Mouse (Mus musculus) ES-E14 (cell line): ENCODE results near the gene Ipo11. TPM values are rescaled to one million over a fixed set of nuclear protein-coding genes. Genes with fewer than 3 reads are reported as not detected.
A peak's percentile ranks its signal among the peaks of the same experiment; 100 is the strongest.

Source experiments
- DNase-seq: peaks from one replicate; pipeline ENCODE4 v3.0.0-alpha.2; 2013; ENCODE audit warnings: low read depth, low spot score
- H3K27ac ChIP-seq: 2 replicates; pipeline ENCODE4 v1.5.1; 2012; ENCODE audit warnings: low read depth, mild to moderate bottlenecking, low read length, moderate library complexity, mixed read lengths; ENCODE audit not compliant: poor library complexity, insufficient read depth, severe bottlenecking
- H3K36me3 ChIP-seq: 2 replicates; pipeline ENCODE4 v1.6.1; 2012; ENCODE audit warnings: mild to moderate bottlenecking, low read length, moderate library complexity, mixed read lengths; ENCODE audit not compliant: control insufficient read depth, poor library complexity, insufficient read depth, severe bottlenecking
- H3K4me1 ChIP-seq, 2 experiments: fragments of 150-350 bp in 1 of 2; sonication (generic) in 1 of 2; 2 replicates each; pipeline ENCODE4 v1.6.1; 2012; ENCODE audit warnings: low read length in 2 of 2, mild to moderate bottlenecking in 1 of 2, mixed read lengths in 1 of 2; ENCODE audit not compliant: control insufficient read depth in 2 of 2, insufficient read depth in 2 of 2, poor library complexity in 1 of 2
- H3K4me3 ChIP-seq, 2 experiments: fragments of 150-350 bp in 1 of 2; sonication (generic) in 1 of 2; 2 replicates each; pipeline ENCODE4 v1.5.1; 2012; ENCODE audit warnings: low read length in 2 of 2, low read depth in 1 of 2, mild to moderate bottlenecking in 1 of 2, mixed read lengths in 1 of 2; ENCODE audit not compliant: insufficient read depth in 1 of 2, poor library complexity in 1 of 2, severe bottlenecking in 1 of 2
- H3K9ac ChIP-seq: 2 replicates; pipeline ENCODE4 v1.6.1; 2012; ENCODE audit warnings: low read depth, mild to moderate bottlenecking, low read length, mixed read lengths; ENCODE audit not compliant: poor library complexity, insufficient read depth, severe bottlenecking
- H3K9me3 ChIP-seq: fragments of 150-350 bp; sonication (generic); 2 replicates; pipeline ENCODE4 v1.6.1; 2012; ENCODE audit warnings: low read depth, mild to moderate bottlenecking, low read length; ENCODE audit not compliant: control insufficient read depth, insufficient read depth
- CHD2 ChIP-seq: IDR thresholded peaks from 2 replicates; pipeline ENCODE4 v1.6.1; 2014; ENCODE audit warnings: mild to moderate bottlenecking, low read depth, low read length, inconsistent platforms
- HCFC1 ChIP-seq: IDR thresholded peaks from 2 replicates; pipeline ENCODE4 v1.6.1; 2012; ENCODE audit warnings: low read length, inconsistent platforms, borderline replicate concordance; ENCODE audit not compliant: insufficient read depth
- MAFK ChIP-seq: IDR thresholded peaks from 2 replicates; pipeline ENCODE4 v1.6.1; 2014; ENCODE audit warnings: mild to moderate bottlenecking, low read depth, low read length, inconsistent platforms; ENCODE audit not compliant: insufficient read depth
- ZC3H11A ChIP-seq: IDR thresholded peaks from 2 replicates; pipeline ENCODE4 v1.6.1; 2012; ENCODE audit warnings: low read depth, mild to moderate bottlenecking, inconsistent platforms, low read length, borderline replicate concordance
- ZNF384 ChIP-seq: IDR thresholded peaks from 2 replicates; pipeline ENCODE4 v1.6.1; 2012; ENCODE audit warnings: low read depth, low read length, inconsistent platforms
- in situ Hi-C, 2 experiments: fragments of 600-800 bp; cut with MboI; formaldehyde crosslinking; loops; one replicate each; pipeline ENCODE4 v1.15.1; 2025; ENCODE audit warnings: low sequenced_read_pairs in 2 of 2, inconsistent platforms in 1 of 2; ENCODE audit not compliant: unreplicated experiment in 2 of 2
- total RNA-seq: library from RNA; depleted of rRNA; stranded (reverse); fragments of 300-350 nt; gene quantifications from 2 replicates; pipeline ENCODE4 v1.2.3, GENCODE M21; 2012

Gene Ipo11
- total RNA-seq, 1 experiment: 68.6 TPM

DNA sequence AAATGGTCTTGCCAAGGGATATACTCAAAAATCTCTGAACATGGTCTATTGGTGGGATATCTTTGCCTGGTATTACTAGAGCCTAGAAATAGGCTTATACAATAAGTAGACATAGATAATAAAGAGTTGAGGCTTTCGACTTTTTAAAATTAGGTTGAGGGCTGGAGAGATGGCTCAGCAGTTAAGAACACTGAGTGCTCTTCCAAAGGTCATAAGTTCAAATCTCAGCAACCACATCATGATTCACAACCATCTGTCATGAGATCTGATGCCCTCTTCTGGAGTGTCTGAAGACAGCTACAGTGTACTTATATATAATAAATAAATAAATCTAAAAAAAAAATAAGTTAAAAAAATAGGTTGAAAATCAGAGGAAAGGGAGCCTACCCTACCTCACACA lies 6.0 kb upstream of the Ipo11 start:
- no peak overlapping the region for H3K4me3 ChIP-seq
- in situ Hi-C loops: no loop called here
- no peaks in the 10 kb centered on the region for H3K4me1 ChIP-seq
- no peaks in the 10 kb centered on the region for H3K36me3 ChIP-seq
- H3K27ac ChIP-seq: no peak overlapping the region
- H3K9ac ChIP-seq: no peak overlapping the region
- H3K9me3 ChIP-seq: no peaks in the 10 kb centered on the region
- TF ChIP-seq ZC3H11A: no peak
- no peak for DNase-seq

DNA sequence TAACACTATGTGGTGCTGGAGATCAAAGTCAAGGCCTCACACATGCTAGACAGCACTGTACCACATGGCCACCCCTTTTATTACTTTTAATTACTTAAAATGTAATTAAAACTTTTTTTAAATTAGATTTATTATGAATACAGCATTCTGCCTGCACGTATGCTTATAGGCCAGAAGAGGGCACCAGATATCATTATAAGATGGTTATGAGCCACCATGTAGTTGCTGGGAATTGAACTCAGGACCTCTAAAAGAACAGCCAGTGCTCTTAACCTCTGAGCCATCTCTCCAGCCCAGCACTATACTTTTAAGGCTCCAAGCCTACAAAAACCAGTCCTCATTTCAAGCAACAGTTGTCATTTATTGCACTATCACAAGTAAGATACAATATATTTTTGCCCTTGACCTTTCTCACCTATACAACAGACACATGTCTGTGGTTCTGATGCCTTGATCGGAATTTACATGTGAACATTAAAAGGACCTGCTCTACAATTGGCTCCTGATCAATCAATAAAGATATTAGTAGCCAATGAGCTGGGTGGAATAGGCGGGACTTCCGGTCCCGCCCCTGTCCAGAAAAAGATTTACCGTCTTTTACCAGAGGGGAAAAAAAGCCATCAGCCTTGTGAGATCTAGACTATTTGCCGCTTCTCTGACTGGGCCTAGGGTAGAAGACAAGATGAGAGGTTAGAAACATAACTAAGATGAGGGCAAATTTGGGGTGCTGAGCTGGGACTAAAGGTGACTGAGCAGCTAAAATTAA lies 4.6 kb upstream of the Ipo11 start:
- peaks cover 0 to 2% of the 10 kb centered on the region in 2 experiments; a peak in 1 of 4 replicates for H3K4me1 ChIP-seq
- peak; percentile 70 for DNase-seq
- H3K9ac ChIP-seq: peak overlapping the region; percentile 80; the same call in 1 of the 2 replicates
- H3K4me3 ChIP-seq: peak overlapping the region; percentile 72 to 80
- no peak for TF ChIP-seq ZC3H11A
- no peak for TF ChIP-seq MAFK
- TF ChIP-seq ZNF384: no peak
- no peak for TF ChIP-seq HCFC1
- TF ChIP-seq CHD2: peak; percentile 84
- H3K36me3 ChIP-seq: no peaks in the 10 kb centered on the region
- peak overlapping the region; percentile 38; the same call in 1 of the 2 replicates for H3K27ac ChIP-seq
- H3K9me3 ChIP-seq: no peaks in the 10 kb centered on the region
- in situ Hi-C loops: no loop called here

DNA sequence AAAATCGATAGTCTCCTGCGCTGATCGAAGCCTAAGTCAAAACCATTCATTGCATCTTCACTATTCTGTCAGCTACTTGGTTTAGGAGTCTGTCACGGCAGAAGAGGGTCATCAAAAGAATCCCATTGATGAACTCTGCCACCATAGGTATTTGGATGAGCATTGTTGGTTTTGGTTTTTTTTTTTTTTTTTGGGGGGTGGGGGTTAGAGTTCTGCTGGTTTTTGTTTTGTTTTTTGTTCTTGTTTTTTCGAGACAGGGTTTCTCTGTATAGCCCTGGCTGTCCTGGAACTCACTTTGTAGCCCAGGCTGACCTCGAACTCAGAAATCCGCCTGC lies 347 bp upstream of the Ipo11 start:
- Histone ChIP-seq H3K9ac (no peak overlapping the region; the same call in 1 of the 2 replicates), H3K27ac (no peak overlapping the region), H3K9me3 (no peaks in the 10 kb centered on the region), H3K4me1 (peaks cover 2 to 3% of the 10 kb centered on the region in 2 experiments; a peak in 2 of 4 replicates), H3K4me3 (peak overlapping the region; percentile 44 to 91), H3K36me3 (no peaks in the 10 kb centered on the region)
- in situ Hi-C loops: no loop called here
- no peak for TF ChIP-seq MAFK
- peak; percentile 36; the same call in 1 of the 2 replicates for TF ChIP-seq ZNF384
- no peak for DNase-seq

DNA sequence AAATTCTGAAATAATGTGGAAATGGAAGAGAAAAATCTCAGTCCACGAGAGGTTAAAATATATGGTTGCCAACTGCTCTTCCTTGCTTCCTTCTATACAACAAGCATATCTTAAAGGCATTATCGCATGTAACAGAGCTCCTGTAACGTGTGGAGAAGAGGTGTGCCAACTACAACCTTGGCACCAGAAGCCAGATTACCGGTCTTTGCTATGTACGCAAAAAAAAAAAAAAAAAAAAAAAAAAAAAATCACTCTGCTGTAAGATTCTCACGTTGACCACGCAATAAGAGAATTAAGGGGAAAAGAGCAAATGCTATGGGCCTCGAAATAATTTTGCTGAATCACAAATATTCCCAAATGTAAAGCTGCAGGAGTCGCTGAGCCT lies 895 bp downstream of the Ipo11 start:
- peak; percentile 42; the same call in 1 of the 2 replicates for TF ChIP-seq MAFK
- TF ChIP-seq CHD2: no peak
- TF ChIP-seq ZC3H11A: no peak
- TF ChIP-seq ZNF384: peak; percentile 79
- no peak for TF ChIP-seq HCFC1
- no peak for DNase-seq
- H3K9me3 ChIP-seq: no peaks in the 10 kb centered on the region
- peaks cover 2 to 3% of the 10 kb centered on the region in 2 experiments; a peak in 2 of 4 replicates for H3K4me1 ChIP-seq
- H3K36me3 ChIP-seq: no peaks in the 10 kb centered on the region
- H3K27ac ChIP-seq: peak overlapping the region; percentile 46; the same call in 1 of the 2 replicates
- in situ Hi-C loops: no loop called here
- H3K4me3 ChIP-seq: peak overlapping the region; percentile 82 to 91
- H3K9ac ChIP-seq: peak overlapping the region; percentile 95

DNA sequence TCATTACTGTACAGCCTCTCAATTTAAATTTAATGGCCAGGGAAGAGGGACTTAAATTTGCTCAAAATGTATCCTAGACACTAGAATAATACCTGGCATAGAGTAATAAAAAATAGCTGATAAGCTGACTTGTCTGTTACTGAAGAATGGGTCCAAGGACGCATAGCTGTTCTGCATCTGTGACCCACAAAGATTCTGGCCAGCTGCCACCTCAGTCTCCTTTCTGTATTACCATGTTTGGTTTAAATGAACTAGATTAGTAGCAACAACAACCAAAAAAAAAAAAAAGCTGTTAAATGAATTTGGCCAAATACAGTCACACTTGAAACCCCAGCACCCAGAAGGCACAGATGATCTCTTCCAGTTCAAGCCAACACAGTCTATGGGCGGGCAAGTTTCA lies 7.6 kb downstream of the Ipo11 start:
- H3K4me3 ChIP-seq: no peak overlapping the region
- no peaks in the 10 kb centered on the region for H3K4me1 ChIP-seq
- no peaks in the 10 kb centered on the region; the same call in 1 of the 2 replicates for H3K36me3 ChIP-seq
- H3K9ac ChIP-seq: no peak overlapping the region
- no peak for TF ChIP-seq ZC3H11A
- no peak for TF ChIP-seq ZNF384
- no peak for TF ChIP-seq CHD2
- no peak for TF ChIP-seq HCFC1
- no peak for TF ChIP-seq MAFK
- in situ Hi-C loops: no loop called here
- no peak overlapping the region for H3K27ac ChIP-seq
- H3K9me3 ChIP-seq: no peaks in the 10 kb centered on the region
- no peak for DNase-seq
